Mouse (Mus musculus) ES-Bruce4 (cell line): ENCODE measurements around the gene Lmo7. TPM values are rescaled to one million over a fixed set of nuclear protein-coding genes. Genes with fewer than 3 reads are reported as not detected.

Source experiments
- H3K27ac ChIP-seq: 2 replicates; pipeline ENCODE4 v1.5.1; 2012; ENCODE audit warnings: low read length, inconsistent platforms; ENCODE audit not compliant: insufficient read depth
- H3K27me3 ChIP-seq: 2 replicates; pipeline ENCODE4 v1.6.1; 2012; ENCODE audit warnings: mild to moderate bottlenecking, low read length, inconsistent platforms; ENCODE audit not compliant: control insufficient read depth, poor library complexity, insufficient read depth, severe bottlenecking
- H3K36me3 ChIP-seq: 2 replicates; pipeline ENCODE4 v1.6.1; 2012; ENCODE audit warnings: inconsistent platforms, mild to moderate bottlenecking, low read length, moderate library complexity; ENCODE audit not compliant: control insufficient read depth, poor library complexity, insufficient read depth, severe bottlenecking
- H3K4me1 ChIP-seq: one replicate; pipeline ENCODE4 v1.8.1; 2011; ENCODE audit warnings: low read length; ENCODE audit not compliant: control insufficient read depth, insufficient read depth
- H3K4me3 ChIP-seq: 2 replicates; pipeline ENCODE4 v1.5.1; 2011; ENCODE audit warnings: low read depth, mild to moderate bottlenecking, low read length
- H3K9ac ChIP-seq: 2 replicates; pipeline ENCODE4 v1.6.1; 2012; ENCODE audit warnings: low read depth, mild to moderate bottlenecking, inconsistent platforms; ENCODE audit not compliant: poor library complexity, severe bottlenecking
- H3K9me3 ChIP-seq: replicated peaks from 2 replicates; pipeline ENCODE4 v1.6.1; 2012; ENCODE audit warnings: mild to moderate bottlenecking, low read length, inconsistent platforms; ENCODE audit not compliant: control insufficient read depth, poor library complexity, insufficient read depth, severe bottlenecking
- CTCF ChIP-seq: IDR thresholded peaks from one replicate; pipeline ENCODE4 v1.8.1; 2011; ENCODE audit warnings: low read depth, low read length
- EP300 ChIP-seq: IDR thresholded peaks from 2 replicates; pipeline ENCODE4 v1.6.1; 2011; ENCODE audit warnings: low read depth, low read length; ENCODE audit not compliant: insufficient read depth
- POLR2A ChIP-seq: IDR thresholded peaks from one replicate; pipeline ENCODE4 v1.8.1; 2011; ENCODE audit warnings: low read length; ENCODE audit not compliant: insufficient read depth
- polyA plus RNA-seq: library from polyadenylated mRNA; stranded (reverse); fragments of >200 nt; gene quantifications from 2 replicates; pipeline ENCODE4 v1.2.4, GENCODE M21; 2011; ENCODE audit warnings: low read depth; ENCODE audit not compliant: missing spikeins, insufficient read depth, insufficient read length

Lmo7 gene
- polyA plus RNA-seq, 1 experiment: 28.2 TPM

DNA sequence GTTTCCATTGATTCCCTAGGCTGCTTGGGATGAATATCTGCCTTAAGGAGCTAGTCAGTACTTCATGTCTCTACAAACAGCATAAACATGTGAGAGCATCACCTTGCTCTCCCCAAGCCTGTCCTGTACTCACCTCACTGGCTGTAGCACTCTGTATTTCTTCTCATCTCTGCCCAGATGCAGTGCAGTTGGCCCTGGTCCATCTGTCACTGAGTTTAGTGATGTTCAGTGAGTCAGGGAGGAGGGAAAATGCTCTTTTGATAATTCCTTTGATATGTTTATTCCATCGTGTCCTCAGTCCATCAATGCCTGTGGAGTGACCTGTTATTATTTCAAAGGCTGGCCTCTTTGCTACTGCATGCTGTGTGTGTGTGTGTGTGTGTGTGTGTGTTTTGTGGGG is 235.2 kb downstream of the Lmo7 start:
- Histone ChIP-seq H3K36me3 (no peaks in the 10 kb centered on the region), H3K9ac (no peak overlapping the region), H3K9me3 (peaks cover 6% of the 10 kb centered on the region), H3K4me3 (no peak overlapping the region), H3K4me1 (no peaks in the 10 kb centered on the region), H3K27ac (no peak overlapping the region), H3K27me3 (no peaks in the 10 kb centered on the region)
- TF ChIP-seq POLR2A (no peak), EP300 (no peak), CTCF (no peak)

GRCm38 (mm10) chr14:101972764-101973163 is 243.0 kb downstream of the Lmo7 start:
- no peaks in the 10 kb centered on the region for H3K27me3 ChIP-seq
- no peaks in the 10 kb centered on the region; the same call in 1 of the 2 replicates for H3K9me3 ChIP-seq
- H3K4me3 ChIP-seq: no peak overlapping the region
- H3K9ac ChIP-seq: no peak overlapping the region
- TF ChIP-seq POLR2A: no peak
- no peak for TF ChIP-seq CTCF
- no peak for TF ChIP-seq EP300
- H3K36me3 ChIP-seq: no peaks in the 10 kb centered on the region
- H3K27ac ChIP-seq: no peak overlapping the region
- H3K4me1 ChIP-seq: no peaks in the 10 kb centered on the region

- Histone ChIP-seq H3K9ac (no peak overlapping the region), H3K27me3 (no peaks in the 10 kb centered on the region), H3K9me3 (no peaks in the 10 kb centered on the region; the same call in 1 of the 2 replicates), H3K4me1 (no peaks in the 10 kb centered on the region), H3K27ac (no peak overlapping the region), H3K36me3 (no peaks in the 10 kb centered on the region), H3K4me3 (no peak overlapping the region)
- TF ChIP-seq EP300 (no peak), POLR2A (no peak)
These were observed 243.4 kb downstream of the Lmo7 start for GRCm38 (mm10) chr14:101973171-101973570.

- Histone ChIP-seq H3K4me1 (no peaks in the 10 kb centered on the region), H3K9ac (no peak overlapping the region), H3K27ac (no peak overlapping the region), H3K9me3 (no peaks in the 10 kb centered on the region; the same call in 1 of the 2 replicates), H3K27me3 (no peaks in the 10 kb centered on the region), H3K36me3 (no peaks in the 10 kb centered on the region), H3K4me3 (no peak overlapping the region)
- no peak for TF ChIP-seq POLR2A
- no peak for TF ChIP-seq EP300
- no peak for TF ChIP-seq CTCF
These were observed 246.4 kb downstream of the Lmo7 start for GRCm38 (mm10) chr14:101976021-101976685.

Other genes starting within 250 kb of the Lmo7 start
- 1.6 and 2.1 TPM in 2 replicates for gene Tbc1d4, start 120.8 kb upstream of the Lmo7 start, polyA plus RNA-seq
- gene Commd6, start 89.3 kb upstream of the Lmo7 start, polyA plus RNA-seq: 43.3 and 45.0 TPM in 2 replicates
- 127 TPM in 2 replicates for gene Uchl3, start 76.0 kb upstream of the Lmo7 start, polyA plus RNA-seq
- not detected in 2 replicates for gene Gm9922, start 143 bp upstream of the Lmo7 start, polyA plus RNA-seq